7 mouse cellular contexts compared by ENCODE assay signal in the genomic region with DNA sequence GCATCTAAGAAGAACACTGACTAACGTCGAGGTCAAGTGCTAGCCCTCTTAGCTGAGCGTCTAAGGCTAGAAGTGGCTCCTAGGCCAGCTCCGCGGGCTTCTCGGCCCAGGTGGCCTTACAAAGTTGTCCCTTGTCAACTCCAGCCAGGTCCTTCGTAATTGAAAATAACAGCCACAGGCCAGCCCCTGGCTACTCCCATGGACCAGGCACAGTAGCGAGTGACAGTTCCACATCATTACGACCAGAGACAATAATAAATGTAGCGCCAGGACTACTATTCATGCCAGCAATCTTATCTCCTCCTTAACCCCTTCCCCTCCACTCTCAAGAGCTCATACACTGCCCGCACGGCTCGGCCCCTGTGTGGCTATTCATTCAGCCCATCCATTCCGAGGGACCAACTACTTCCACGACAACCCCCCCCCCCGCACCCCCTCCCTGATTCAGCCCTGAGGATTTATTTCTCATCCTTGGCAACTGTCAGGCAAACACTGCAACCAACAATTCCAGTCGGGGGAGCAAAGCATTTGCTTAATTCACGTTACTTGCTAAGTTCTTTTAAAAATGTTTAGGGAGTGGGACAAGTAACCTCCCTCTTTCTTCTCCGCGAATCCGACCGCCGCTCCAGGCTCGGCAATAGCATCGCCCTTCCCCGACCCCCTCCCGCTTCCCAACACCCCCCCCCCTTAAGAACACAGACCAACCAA. TPM values are rescaled to one million over a fixed set of nuclear protein-coding genes. Genes with fewer than 3 reads are reported as not detected.
DNase-seq lines count a peak whose midpoint lies in the region; ATAC-seq and TF ChIP-seq lines count a peak whose summit lies in the region.

No protein-coding gene starts in this region.

- peak; percentile 39 for DNase-seq in NIH3T3 (ENCODE audit: low read depth)
- DNase-seq in brain, embryonic 14.5 days (ENCODE audit: low read depth), result peak; percentile 84
- DNase-seq in urinary bladder, postnatal 10 days (ENCODE audit: low spot score), result no peak

- WGBS in forebrain, embryonic 13.5 days, result under 1% methylated on average over 27 of the region's 27 CpGs
- WGBS in hindbrain, embryonic 13.5 days, result under 1% methylated on average over 27 of the region's 27 CpGs
- WGBS in limb, embryonic 12.5 days, result under 1% methylated on average over 27 of the region's 27 CpGs
- WGBS in neural tube, embryonic 12.5 days, result under 1% methylated on average over 27 of the region's 27 CpGs

- peak overlapping the region; percentile 67 for H3K4me3 ChIP-seq in forebrain, embryonic 13.5 days
- H3K4me3 ChIP-seq in hindbrain, embryonic 13.5 days, result peak overlapping the region; percentile 69
- H3K4me3 ChIP-seq in limb, embryonic 12.5 days (replicated peaks), result peak overlapping the region; percentile 53
- peak overlapping the region; percentile 54 for H3K4me3 ChIP-seq in neural tube, embryonic 12.5 days

- H3K4me1 ChIP-seq in forebrain, embryonic 13.5 days, result peaks cover 29% of the 10 kb centered on the region
- peaks cover 34% of the 10 kb centered on the region for H3K4me1 ChIP-seq in hindbrain, embryonic 13.5 days (replicated peaks)
- peaks cover 27% of the 10 kb centered on the region for H3K4me1 ChIP-seq in limb, embryonic 12.5 days (replicated peaks)
- peaks cover 11% of the 10 kb centered on the region; the same call in 1 of the 2 replicates for H3K4me1 ChIP-seq in neural tube, embryonic 12.5 days

- H3K27ac ChIP-seq in forebrain, embryonic 13.5 days, result peak overlapping the region; percentile 97
- H3K27ac ChIP-seq in hindbrain, embryonic 13.5 days, result peak overlapping the region; percentile 97
- H3K27ac ChIP-seq in limb, embryonic 12.5 days, result peak overlapping the region; percentile 98
- H3K27ac ChIP-seq in neural tube, embryonic 12.5 days, result 0 out of 2 replicates have a peak overlapping the region, but pooled peaks have one; percentile 20

- H3K27me3 ChIP-seq in forebrain, embryonic 13.5 days, result no peaks in the 10 kb centered on the region
- H3K27me3 ChIP-seq in hindbrain, embryonic 13.5 days, result no peaks in the 10 kb centered on the region
- H3K27me3 ChIP-seq in limb, embryonic 12.5 days, result no peaks in the 10 kb centered on the region
- H3K27me3 ChIP-seq in neural tube, embryonic 12.5 days (replicated peaks), result no peaks in the 10 kb centered on the region

- H3K36me3 ChIP-seq in forebrain, embryonic 13.5 days (ENCODE audit: poor library complexity, severe bottlenecking), result 0 out of 2 replicates have a peak, but pooled peaks cover 3% of the 10 kb centered on the region
- no peaks in the 10 kb centered on the region for H3K36me3 ChIP-seq in hindbrain, embryonic 13.5 days
- peaks cover 6% of the 10 kb centered on the region; the same call in 1 of the 2 replicates for H3K36me3 ChIP-seq in limb, embryonic 12.5 days
- no peaks in the 10 kb centered on the region for H3K36me3 ChIP-seq in neural tube, embryonic 12.5 days

- peak overlapping the region; percentile 85 for H3K4me2 ChIP-seq in forebrain, embryonic 13.5 days
- peak overlapping the region; percentile 92 for H3K4me2 ChIP-seq in hindbrain, embryonic 13.5 days
- H3K4me2 ChIP-seq in limb, embryonic 12.5 days, result peak overlapping the region; percentile 76
- H3K4me2 ChIP-seq in neural tube, embryonic 12.5 days (replicated peaks), result peak overlapping the region; percentile 90

- peaks cover 7% of the 10 kb centered on the region; the same call in 1 of the 2 replicates for H3K9me3 ChIP-seq in forebrain, embryonic 13.5 days (replicated peaks)
- H3K9me3 ChIP-seq in hindbrain, embryonic 13.5 days, result peaks cover 7% of the 10 kb centered on the region
- peaks cover 7% of the 10 kb centered on the region for H3K9me3 ChIP-seq in limb, embryonic 12.5 days
- H3K9me3 ChIP-seq in neural tube, embryonic 12.5 days, result peaks cover 6% of the 10 kb centered on the region

- no peak for TF ChIP-seq POLR2A in brain, embryonic 14.5 days (IDR thresholded peaks at IDR 0.05; ENCODE audit: borderline replicate concordance, extremely low read depth, insufficient read depth, insufficient read length, poor library complexity, severe bottlenecking)

- H3K9ac ChIP-seq in forebrain, embryonic 13.5 days, result peak overlapping the region; percentile 89
- H3K9ac ChIP-seq in hindbrain, embryonic 13.5 days, result peak overlapping the region; percentile 89
- peak overlapping the region; percentile 76 for H3K9ac ChIP-seq in limb, embryonic 12.5 days (replicated peaks)
- H3K9ac ChIP-seq in neural tube, embryonic 12.5 days, result peak overlapping the region; percentile 74

- no peak for TF ChIP-seq CTCF in brain, embryonic 14.5 days (IDR thresholded peaks at IDR 0.05; ENCODE audit: borderline replicate concordance, extremely low read depth, insufficient read depth, insufficient read length)

- ATAC-seq in forebrain, embryonic 13.5 days, result peak; percentile 7; the same call in 1 of the 2 replicates
- no peak for ATAC-seq in hindbrain, embryonic 13.5 days (ENCODE audit: low FRiP score)
- ATAC-seq in limb, embryonic 12.5 days (ENCODE audit: insufficient number of reproducible peaks, insufficient read depth, low FRiP score, low TSS enrichment, low read depth), result no peak
- peak; percentile 12 for ATAC-seq in neural tube, embryonic 12.5 days (ENCODE audit: low FRiP score, low read depth)

RNA-seq across cellular contexts. Expression of gene Klf12, which starts 0.9 kb away (rescaled TPM):
- 33.0 and 57.7 TPM in 2 replicates for polyA plus RNA-seq in brain, embryonic 14.5 days (2012; rRNA removed)
- 43.5 and 45.8 TPM in 2 replicates for polyA plus RNA-seq in forebrain, embryonic 13.5 days (2015; fragmentation: Nextera tagmentation; extraction: Ambion mirVana)
- polyA plus RNA-seq in hindbrain, embryonic 13.5 days (2015; fragmentation: Nextera tagmentation; extraction: Ambion mirVana), result 42.8 and 49.0 TPM in 2 replicates
- 31.4 and 33.7 TPM in 2 replicates for polyA plus RNA-seq in limb, embryonic 12.5 days (2016; fragmentation: Nextera tagmentation; extraction: Ambion mirVana)
- polyA plus RNA-seq in neural tube, embryonic 12.5 days (2016; fragmentation: Nextera tagmentation; extraction: Ambion mirVana), result 36.3 and 39.2 TPM in 2 replicates

Comparison
In these comparisons a context has a peak if more than half of its experiments do, and no peak if none do; other contexts are left out.
1. ATAC-seq: peak in forebrain, embryonic 13.5 days (single experiment) and neural tube, embryonic 12.5 days (single experiment); none in hindbrain, embryonic 13.5 days (single experiment) and limb, embryonic 12.5 days (single experiment).
2. H3K27ac ChIP-seq: peak in every context shown above with its lines; median percentile 98 in limb, embryonic 12.5 days; 97 in forebrain, embryonic 13.5 days; 97 in hindbrain, embryonic 13.5 days; 20 in neural tube, embryonic 12.5 days.
3. Peak in every context shown above with its lines, with median percentiles within 50 percentile points of each other: H3K4me2 ChIP-seq, H3K4me3 ChIP-seq and H3K9ac ChIP-seq.